Mouse (Mus musculus): ENCODE measurements around the gene Pebp1. TPM values are rescaled to one million over a fixed set of nuclear protein-coding genes. Genes with fewer than 3 reads are reported as not detected.

The Pebp1 gene
- polyA plus RNA-seq, 1 experiment: 246 TPM

DNA sequence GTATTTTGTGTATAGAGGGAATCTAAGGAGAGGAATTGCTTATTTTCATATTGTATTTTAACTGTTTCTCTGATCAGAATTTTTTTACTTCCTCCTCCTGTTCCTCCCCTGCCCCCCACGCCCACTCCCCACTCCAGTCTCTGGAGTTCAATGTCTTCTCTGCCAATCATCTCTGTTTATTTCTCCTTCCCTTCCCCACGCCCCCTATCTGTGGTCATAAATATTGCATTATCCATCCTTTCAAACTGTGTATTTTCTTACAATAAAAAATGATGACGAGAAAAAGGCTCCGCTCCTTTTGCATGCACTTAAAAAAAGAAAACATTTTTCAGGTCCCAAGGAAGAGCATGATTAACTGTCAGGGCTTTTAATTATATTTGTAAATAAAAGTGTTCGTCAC is 12.6 kb downstream of the Pebp1 start:
- no peaks in the 10 kb centered on the region for H3K36me3 ChIP-seq (ENCODE audit: control insufficient read depth, insufficient read depth, low read length, poor library complexity, severe bottlenecking)
- no peak overlapping the region for H3K9ac ChIP-seq (ENCODE audit: low read depth, poor library complexity, severe bottlenecking)
- no peaks in the 10 kb centered on the region for H3K4me1 ChIP-seq (ENCODE audit: control insufficient read depth, insufficient read depth, low read length)
- no peaks in the 10 kb centered on the region for H3K27me3 ChIP-seq (ENCODE audit: control insufficient read depth, insufficient read depth, low read length, poor library complexity, severe bottlenecking)
- H3K4me3 ChIP-seq (ENCODE audit: low read depth, low read length): no peak overlapping the region
- TF ChIP-seq POLR2A (IDR thresholded peaks at IDR 0.05; ENCODE audit: insufficient read depth, low read length): no peak
- TF ChIP-seq CTCF (IDR thresholded peaks at IDR 0.05; ENCODE audit: low read depth, low read length): peak; percentile 5
- no peak overlapping the region for H3K27ac ChIP-seq (ENCODE audit: insufficient read depth, low read length)
- no peaks in the 10 kb centered on the region for H3K9me3 ChIP-seq (replicated peaks; ENCODE audit: control insufficient read depth, insufficient read depth, low read length, poor library complexity, severe bottlenecking)

GRCm38 (mm10) chr5:117271945-117272344 is 15.5 kb downstream of the Pebp1 start:
- no peaks in the 10 kb centered on the region for H3K27me3 ChIP-seq (ENCODE audit: control insufficient read depth, insufficient read depth, low read length, poor library complexity, severe bottlenecking)
- H3K4me3 ChIP-seq (ENCODE audit: low read depth, low read length): no peak overlapping the region
- no peaks in the 10 kb centered on the region for H3K4me1 ChIP-seq (ENCODE audit: control insufficient read depth, insufficient read depth, low read length)
- H3K36me3 ChIP-seq (ENCODE audit: control insufficient read depth, insufficient read depth, low read length, poor library complexity, severe bottlenecking): no peaks in the 10 kb centered on the region
- H3K27ac ChIP-seq (ENCODE audit: insufficient read depth, low read length): no peak overlapping the region
- TF ChIP-seq CTCF (IDR thresholded peaks at IDR 0.05; ENCODE audit: low read depth, low read length) (no peak), POLR2A (IDR thresholded peaks at IDR 0.05; ENCODE audit: insufficient read depth, low read length) (no peak), EP300 (IDR thresholded peaks at IDR 0.05; ENCODE audit: insufficient read depth, low read depth, low read length) (no peak)
- no peaks in the 10 kb centered on the region for H3K9me3 ChIP-seq (replicated peaks; ENCODE audit: control insufficient read depth, insufficient read depth, low read length, poor library complexity, severe bottlenecking)
- H3K9ac ChIP-seq (ENCODE audit: low read depth, poor library complexity, severe bottlenecking): no peak overlapping the region

DNA sequence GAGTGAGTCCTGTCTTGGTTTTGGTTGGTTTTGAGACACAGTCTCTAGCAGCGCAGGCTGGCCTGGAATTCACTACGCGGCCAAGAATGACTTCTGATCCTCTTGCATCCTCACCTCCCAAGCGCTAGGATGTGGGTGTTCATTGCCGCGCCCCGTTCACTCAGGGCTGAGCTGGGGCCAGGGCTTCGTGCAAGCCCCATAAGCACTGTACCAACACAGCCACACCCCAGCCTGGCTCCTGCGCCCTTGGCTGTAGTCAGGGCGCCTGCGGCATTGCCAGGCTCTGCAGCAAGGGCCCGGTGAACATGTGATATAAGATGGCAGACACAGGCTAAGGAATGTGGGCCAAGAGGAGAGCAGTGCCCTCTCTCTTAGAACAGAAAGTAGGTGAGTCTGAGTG is 18.0 kb downstream of the Pebp1 start:
- Histone ChIP-seq H3K27me3 (ENCODE audit: control insufficient read depth, insufficient read depth, low read length, poor library complexity, severe bottlenecking) (no peaks in the 10 kb centered on the region), H3K36me3 (ENCODE audit: control insufficient read depth, insufficient read depth, low read length, poor library complexity, severe bottlenecking) (no peaks in the 10 kb centered on the region), H3K9ac (ENCODE audit: low read depth, poor library complexity, severe bottlenecking) (no peak overlapping the region), H3K9me3 (replicated peaks; ENCODE audit: control insufficient read depth, insufficient read depth, low read length, poor library complexity, severe bottlenecking) (no peaks in the 10 kb centered on the region), H3K27ac (ENCODE audit: insufficient read depth, low read length) (no peak overlapping the region), H3K4me3 (ENCODE audit: low read depth, low read length) (no peak overlapping the region), H3K4me1 (ENCODE audit: control insufficient read depth, insufficient read depth, low read length) (no peaks in the 10 kb centered on the region)
- TF ChIP-seq EP300 (IDR thresholded peaks at IDR 0.05; ENCODE audit: insufficient read depth, low read depth, low read length) (no peak), CTCF (IDR thresholded peaks at IDR 0.05; ENCODE audit: low read depth, low read length) (no peak), POLR2A (IDR thresholded peaks at IDR 0.05; ENCODE audit: insufficient read depth, low read length) (no peak)

DNA sequence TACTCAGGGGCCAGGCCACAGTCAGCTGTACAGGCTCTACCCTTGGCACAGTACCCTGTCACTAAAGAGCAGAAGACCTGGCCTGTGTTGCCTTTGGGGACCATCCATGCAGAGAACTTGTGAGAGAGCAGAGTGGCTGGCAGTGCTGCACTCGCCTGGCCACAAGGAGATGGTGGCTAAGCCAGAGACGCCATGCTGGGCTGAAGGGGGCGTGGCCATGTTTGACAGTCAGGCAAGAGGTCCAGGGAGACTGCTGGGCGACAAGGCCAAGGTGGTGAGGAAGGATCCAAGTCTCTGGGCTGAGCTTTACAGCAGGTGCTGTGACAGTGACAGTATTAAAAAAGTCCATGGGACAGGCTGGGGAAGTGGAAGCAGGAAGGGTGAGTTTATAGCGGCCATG is 18.7 kb downstream of the Pebp1 start:
- Histone ChIP-seq H3K27me3 (ENCODE audit: control insufficient read depth, insufficient read depth, low read length, poor library complexity, severe bottlenecking) (no peaks in the 10 kb centered on the region), H3K4me3 (ENCODE audit: low read depth, low read length) (no peak overlapping the region), H3K9ac (ENCODE audit: low read depth, poor library complexity, severe bottlenecking) (no peak overlapping the region), H3K27ac (ENCODE audit: insufficient read depth, low read length) (no peak overlapping the region), H3K9me3 (replicated peaks; ENCODE audit: control insufficient read depth, insufficient read depth, low read length, poor library complexity, severe bottlenecking) (no peaks in the 10 kb centered on the region), H3K4me1 (ENCODE audit: control insufficient read depth, insufficient read depth, low read length) (no peaks in the 10 kb centered on the region), H3K36me3 (ENCODE audit: control insufficient read depth, insufficient read depth, low read length, poor library complexity, severe bottlenecking) (no peaks in the 10 kb centered on the region)
- TF ChIP-seq EP300 (IDR thresholded peaks at IDR 0.05; ENCODE audit: insufficient read depth, low read depth, low read length): no peak
- no peak for TF ChIP-seq POLR2A (IDR thresholded peaks at IDR 0.05; ENCODE audit: insufficient read depth, low read length)
- no peak for TF ChIP-seq CTCF (IDR thresholded peaks at IDR 0.05; ENCODE audit: low read depth, low read length)

- Histone ChIP-seq H3K9ac (ENCODE audit: low read depth, poor library complexity, severe bottlenecking) (no peak overlapping the region), H3K27ac (ENCODE audit: insufficient read depth, low read length) (no peak overlapping the region), H3K9me3 (replicated peaks; ENCODE audit: control insufficient read depth, insufficient read depth, low read length, poor library complexity, severe bottlenecking) (no peaks in the 10 kb centered on the region), H3K4me3 (ENCODE audit: low read depth, low read length) (no peak overlapping the region), H3K4me1 (ENCODE audit: control insufficient read depth, insufficient read depth, low read length) (no peaks in the 10 kb centered on the region), H3K27me3 (ENCODE audit: control insufficient read depth, insufficient read depth, low read length, poor library complexity, severe bottlenecking) (no peaks in the 10 kb centered on the region), H3K36me3 (ENCODE audit: control insufficient read depth, insufficient read depth, low read length, poor library complexity, severe bottlenecking) (no peaks in the 10 kb centered on the region)
- no peak for TF ChIP-seq EP300 (IDR thresholded peaks at IDR 0.05; ENCODE audit: insufficient read depth, low read depth, low read length)
- no peak for TF ChIP-seq POLR2A (IDR thresholded peaks at IDR 0.05; ENCODE audit: insufficient read depth, low read length)
- no peak for TF ChIP-seq CTCF (IDR thresholded peaks at IDR 0.05; ENCODE audit: low read depth, low read length)
Measured at GRCm38 (mm10) chr5:117267913-117268312, 19.5 kb downstream of the Pebp1 start.

GRCm38 (mm10) chr5:117264701-117265100 is 22.7 kb downstream of the Pebp1 start:
- no peak overlapping the region for H3K9ac ChIP-seq (ENCODE audit: low read depth, poor library complexity, severe bottlenecking)
- H3K4me3 ChIP-seq (ENCODE audit: low read depth, low read length): no peak overlapping the region
- H3K9me3 ChIP-seq (replicated peaks; ENCODE audit: control insufficient read depth, insufficient read depth, low read length, poor library complexity, severe bottlenecking): no peaks in the 10 kb centered on the region
- no peaks in the 10 kb centered on the region for H3K4me1 ChIP-seq (ENCODE audit: control insufficient read depth, insufficient read depth, low read length)
- TF ChIP-seq CTCF (IDR thresholded peaks at IDR 0.05; ENCODE audit: low read depth, low read length): peak; percentile 38
- TF ChIP-seq POLR2A (IDR thresholded peaks at IDR 0.05; ENCODE audit: insufficient read depth, low read length): no peak
- no peak for TF ChIP-seq EP300 (IDR thresholded peaks at IDR 0.05; ENCODE audit: insufficient read depth, low read depth, low read length)
- no peaks in the 10 kb centered on the region for H3K36me3 ChIP-seq (ENCODE audit: control insufficient read depth, insufficient read depth, low read length, poor library complexity, severe bottlenecking)
- H3K27ac ChIP-seq (ENCODE audit: insufficient read depth, low read length): no peak overlapping the region
- no peaks in the 10 kb centered on the region for H3K27me3 ChIP-seq (ENCODE audit: control insufficient read depth, insufficient read depth, low read length, poor library complexity, severe bottlenecking)

Data from ES-Bruce4 (cell line).